Mouse (Mus musculus): ENCODE results near the gene Ccdc152. TPM values are rescaled to one million over a fixed set of nuclear protein-coding genes. Genes with fewer than 3 reads are reported as not detected.
"Not testable (repeated sequence)": the region's sequence is repeated elsewhere in the genome, so short reads cannot be mapped to it uniquely, and the experiment has no call there.

Gene Ccdc152
- total and polyA plus RNA-seq, 3 experiments = 0.39 TPM; not detected in 2

GRCm38 (mm10) chr15:3251718-3252067 is 51.6 kb downstream of the Ccdc152 start:
- Histone ChIP-seq H3K4me3 (no peak overlapping the region), H3K9ac (ENCODE audit: low read depth, low read length) (no peak overlapping the region), H3K79me2 (replicated peaks; ENCODE audit: control insufficient read depth, insufficient read depth, low read length) (no peaks in the 10 kb centered on the region), H3K27ac (peak overlapping the region; percentile 81), H3K4me1 (ENCODE audit: control insufficient read depth, insufficient read depth, low read length) (peaks cover 12% of the 10 kb centered on the region), H3K27me3 (ENCODE audit: control insufficient read depth, insufficient read depth, low read length) (no peaks in the 10 kb centered on the region), H3K36me3 (ENCODE audit: control insufficient read depth, insufficient read depth, low read length) (peaks cover 11% of the 10 kb centered on the region)
- intact Hi-C loops (cut with DNase I) = loop anchor here (1.0 to 2.0 kb wide), 2 partner anchors 19 kb away; no protein-coding TSS in a partner anchor
- no peak for DNase-seq
- TF ChIP-seq POLR2A (IDR thresholded peaks at IDR 0.05; ENCODE audit: insufficient read depth, low read depth, low read length) (no peak), EP300 (IDR thresholded peaks at IDR 0.05; ENCODE audit: insufficient read depth, low read depth, low read length) (no peak), CTCF (IDR thresholded peaks at IDR 0.05) (no peak)

GRCm38 (mm10) chr15:3251031-3251717 is 52.2 kb downstream of the Ccdc152 start:
- Histone ChIP-seq H3K4me1 (ENCODE audit: control insufficient read depth, insufficient read depth, low read length) (peaks cover 12% of the 10 kb centered on the region), H3K79me2 (replicated peaks; ENCODE audit: control insufficient read depth, insufficient read depth, low read length) (no peaks in the 10 kb centered on the region), H3K27ac (peak overlapping the region; percentile 81), H3K27me3 (ENCODE audit: control insufficient read depth, insufficient read depth, low read length) (no peaks in the 10 kb centered on the region), H3K9ac (ENCODE audit: low read depth, low read length) (peak overlapping the region; percentile 57; the same call in 1 of the 2 replicates), H3K36me3 (ENCODE audit: control insufficient read depth, insufficient read depth, low read length) (peaks cover 11% of the 10 kb centered on the region), H3K4me3 (no peak overlapping the region)
- intact Hi-C loops (cut with DNase I) = loop anchor here (1.0 to 2.0 kb wide), 2 partner anchors 18 to 19 kb away; no protein-coding TSS in a partner anchor
- 54% methylated on average over 3 of the region's 3 CpGs for WGBS
- DNase-seq = peak in 1 of 2 experiments; percentile 14
- TF ChIP-seq EP300 (IDR thresholded peaks at IDR 0.05; ENCODE audit: insufficient read depth, low read depth, low read length) (no peak), POLR2A (IDR thresholded peaks at IDR 0.05; ENCODE audit: insufficient read depth, low read depth, low read length) (no peak), CTCF (IDR thresholded peaks at IDR 0.05) (no peak)

- peaks cover 12% of the 10 kb centered on the region for H3K4me1 ChIP-seq (ENCODE audit: control insufficient read depth, insufficient read depth, low read length)
- peak in 1 of 2 experiments; percentile 12 for DNase-seq
- TF ChIP-seq CTCF (IDR thresholded peaks at IDR 0.05) (no peak), POLR2A (IDR thresholded peaks at IDR 0.05; ENCODE audit: insufficient read depth, low read depth, low read length) (no peak), EP300 (IDR thresholded peaks at IDR 0.05; ENCODE audit: insufficient read depth, low read depth, low read length) (no peak)
- H3K9ac ChIP-seq (ENCODE audit: low read depth, low read length) = no peak overlapping the region
- no peak overlapping the region for H3K4me3 ChIP-seq
- no peaks in the 10 kb centered on the region for H3K79me2 ChIP-seq (replicated peaks; ENCODE audit: control insufficient read depth, insufficient read depth, low read length)
- no peaks in the 10 kb centered on the region for H3K27me3 ChIP-seq (ENCODE audit: control insufficient read depth, insufficient read depth, low read length)
- peaks cover 11% of the 10 kb centered on the region for H3K36me3 ChIP-seq (ENCODE audit: control insufficient read depth, insufficient read depth, low read length)
- WGBS = 47% methylated on average over 2 of the region's 2 CpGs
- intact Hi-C loops (cut with DNase I) = loop anchor here (1.0 to 2.0 kb wide), 2 partner anchors 18 to 20 kb away; no protein-coding TSS in a partner anchor
- H3K27ac ChIP-seq = peak overlapping the region; percentile 81
Observed at GRCm38 (mm10) chr15:3250620-3251019, 52.7 kb downstream of the Ccdc152 start.

GRCm38 (mm10) chr15:3245036-3245435 is 58.3 kb downstream of the Ccdc152 start:
- intact Hi-C loops (cut with DNase I); H3K36me3 ChIP-seq (ENCODE audit: control insufficient read depth, insufficient read depth, low read length); H3K27me3 ChIP-seq (ENCODE audit: control insufficient read depth, insufficient read depth, low read length); H3K27ac ChIP-seq; H3K4me1 ChIP-seq (ENCODE audit: control insufficient read depth, insufficient read depth, low read length); H3K9ac ChIP-seq (ENCODE audit: low read depth, low read length); H3K4me3 ChIP-seq; H3K79me2 ChIP-seq (replicated peaks; ENCODE audit: control insufficient read depth, insufficient read depth, low read length): not testable (repeated sequence)
- DNase-seq = peak in 1 of 2 experiments; percentile 34
- WGBS = 75% methylated on average over 10 of the region's 10 CpGs

GRCm38 (mm10) chr15:3237963-3238362 is 65.4 kb downstream of the Ccdc152 start:
- Histone ChIP-seq H3K36me3 (ENCODE audit: control insufficient read depth, insufficient read depth, low read length) (no peaks in the 10 kb centered on the region), H3K4me3 (no peak overlapping the region), H3K79me2 (replicated peaks; ENCODE audit: control insufficient read depth, insufficient read depth, low read length) (no peaks in the 10 kb centered on the region), H3K27me3 (ENCODE audit: control insufficient read depth, insufficient read depth, low read length) (no peaks in the 10 kb centered on the region), H3K9ac (ENCODE audit: low read depth, low read length) (no peak overlapping the region), H3K4me1 (ENCODE audit: control insufficient read depth, insufficient read depth, low read length) (no peaks in the 10 kb centered on the region; the same call in 1 of the 2 replicates), H3K27ac (no peak overlapping the region)
- TF ChIP-seq EP300 (IDR thresholded peaks at IDR 0.05; ENCODE audit: insufficient read depth, low read depth, low read length) (no peak), CTCF (IDR thresholded peaks at IDR 0.05) (no peak), POLR2A (IDR thresholded peaks at IDR 0.05; ENCODE audit: insufficient read depth, low read depth, low read length) (no peak)
- DNase-seq = no peak
- WGBS = 97% methylated on average over 1 of the region's 1 CpGs
- intact Hi-C loops (cut with DNase I) = no loop called here

GRCm38 (mm10) chr15:3236338-3236737 is 67.0 kb downstream of the Ccdc152 start:
- H3K79me2 ChIP-seq (replicated peaks; ENCODE audit: control insufficient read depth, insufficient read depth, low read length) = no peaks in the 10 kb centered on the region
- H3K4me3 ChIP-seq = no peak overlapping the region
- TF ChIP-seq EP300 (IDR thresholded peaks at IDR 0.05; ENCODE audit: insufficient read depth, low read depth, low read length) (no peak), CTCF (IDR thresholded peaks at IDR 0.05) (no peak), POLR2A (IDR thresholded peaks at IDR 0.05; ENCODE audit: insufficient read depth, low read depth, low read length) (no peak)
- no peak overlapping the region for H3K9ac ChIP-seq (ENCODE audit: low read depth, low read length)
- no peaks in the 10 kb centered on the region for H3K27me3 ChIP-seq (ENCODE audit: control insufficient read depth, insufficient read depth, low read length)
- no peak for DNase-seq
- H3K4me1 ChIP-seq (ENCODE audit: control insufficient read depth, insufficient read depth, low read length) = peaks cover 2% of the 10 kb centered on the region
- H3K27ac ChIP-seq = no peak overlapping the region
- WGBS = 91% methylated on average over 2 of the region's 2 CpGs
- intact Hi-C loops (cut with DNase I) = no loop called here
- H3K36me3 ChIP-seq (ENCODE audit: control insufficient read depth, insufficient read depth, low read length) = peaks cover 2% of the 10 kb centered on the region; the same call in 1 of the 2 replicates
